Mouse (Mus musculus) embryo, embryonic 10 days (tissue): Measurements from ENCODE around the gene H2afj.
A peak's percentile ranks its signal among the peaks of the same experiment; 100 is the strongest.

Experiments
- DNase-seq: peaks from one replicate; pipeline ENCODE4 v3.0.0-alpha.2; 2015; ENCODE audit warnings: low spot score

Gene H2afj

DNA sequence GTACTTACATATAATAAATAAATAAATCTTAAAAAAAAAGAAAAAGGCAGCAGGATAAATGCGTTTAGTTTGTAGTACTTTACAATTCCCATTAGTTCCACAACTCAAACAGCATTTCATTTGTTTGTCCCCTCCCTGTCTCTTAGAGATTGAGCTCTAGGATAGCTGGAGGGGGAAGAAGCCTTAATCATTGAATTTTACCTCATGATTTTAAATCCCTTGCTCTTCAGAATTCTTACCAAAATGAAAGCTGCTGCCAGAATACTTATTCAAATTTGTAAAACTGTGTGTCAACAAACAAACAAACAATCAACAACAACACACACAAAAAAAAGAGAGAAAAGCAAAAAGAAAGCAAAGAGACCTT is 2.7 kb upstream of the H2afj start:
- DNase-seq = no peak

DNA sequence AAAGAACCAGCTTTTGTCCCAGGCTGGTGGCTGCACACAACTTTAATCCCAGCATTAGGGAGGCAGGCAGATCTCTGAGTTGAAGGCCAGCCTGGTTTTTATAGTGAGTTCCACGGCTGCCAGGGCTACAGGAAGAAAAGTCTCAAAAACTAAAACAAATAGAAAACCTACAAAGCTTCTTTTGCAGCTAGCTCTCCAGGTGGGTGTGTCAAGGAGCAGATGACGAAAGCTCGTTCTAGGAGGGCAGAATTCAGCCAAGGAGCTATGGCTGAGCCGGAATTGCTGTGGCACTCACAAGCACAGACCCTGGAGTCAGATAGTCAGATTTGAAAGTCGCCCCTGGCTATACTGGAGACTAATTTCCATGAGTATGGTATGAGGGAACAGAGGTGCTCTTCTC is 1.2 kb upstream of the H2afj start:
- no peak for DNase-seq

DNA sequence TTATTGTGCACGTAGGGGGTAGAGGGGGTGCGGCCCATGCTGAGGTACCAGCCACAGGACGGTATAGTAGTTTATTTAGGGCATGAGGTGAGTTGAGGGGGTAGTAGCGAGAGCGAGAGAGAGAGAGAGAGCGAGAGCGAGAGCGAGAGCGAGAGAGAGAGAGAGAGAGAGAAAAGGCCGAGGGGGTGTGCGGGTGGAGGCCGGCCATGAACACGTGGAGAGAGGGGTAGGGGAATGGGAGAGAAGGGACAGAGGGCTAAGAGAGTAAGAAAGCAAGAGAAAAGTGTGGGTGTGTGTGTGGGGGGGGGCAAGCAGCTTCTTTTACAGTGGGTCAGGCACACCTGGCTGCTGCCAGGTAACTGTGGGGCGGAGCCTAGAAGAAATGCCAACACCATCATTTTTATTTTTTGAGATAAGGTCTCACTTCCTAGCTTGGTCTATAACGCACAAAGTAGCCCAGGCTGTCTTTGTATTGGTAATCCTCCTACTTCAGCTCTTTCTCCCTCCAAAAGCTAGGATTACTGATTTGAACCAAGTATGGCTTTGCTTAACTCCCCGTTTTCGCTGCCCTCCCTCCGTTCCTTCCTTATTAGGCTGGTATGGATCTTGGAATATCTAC is 540 bp upstream of the H2afj start:
- no peak for DNase-seq

DNA sequence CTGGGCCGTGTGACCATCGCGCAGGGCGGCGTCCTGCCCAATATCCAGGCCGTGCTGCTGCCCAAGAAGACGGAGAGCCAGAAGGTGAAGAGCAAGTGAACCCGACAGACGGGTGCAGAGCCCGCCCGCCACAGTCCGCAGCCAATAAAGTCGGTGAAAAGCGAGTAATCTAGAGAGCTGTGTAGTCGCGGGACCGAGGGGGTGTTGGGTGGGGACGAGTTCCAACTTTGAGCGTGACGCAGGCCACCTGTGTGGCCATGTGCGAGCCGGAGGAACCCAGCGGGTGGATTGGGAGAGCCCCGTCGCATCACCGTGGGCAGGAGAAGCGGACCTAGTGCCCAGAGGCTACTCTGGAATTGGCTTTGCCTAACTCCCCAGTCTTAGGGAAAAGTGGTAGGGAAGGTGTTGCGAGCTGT is 595 bp downstream of the H2afj start:
- no peak for DNase-seq

DNA sequence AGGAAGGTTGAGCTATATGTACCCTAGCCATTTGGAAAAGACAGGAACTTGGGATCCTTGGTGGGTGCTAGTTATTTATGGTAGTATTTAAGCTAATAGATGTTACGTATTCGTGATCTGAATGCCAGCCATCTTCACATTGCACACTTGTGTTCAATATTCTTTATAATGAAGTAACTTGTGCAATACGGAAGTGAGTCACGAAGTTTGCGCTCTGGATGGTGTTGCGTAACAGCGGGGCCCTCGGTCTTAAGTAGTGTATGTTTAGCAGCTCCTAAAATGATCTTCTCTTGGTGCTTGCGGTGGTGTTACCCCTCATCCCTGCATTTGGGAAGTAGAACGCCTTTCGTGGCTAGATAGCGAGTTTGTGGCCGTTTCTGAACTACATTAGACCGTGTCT is 1.0 kb downstream of the H2afj start:
- no peak for DNase-seq

DNA sequence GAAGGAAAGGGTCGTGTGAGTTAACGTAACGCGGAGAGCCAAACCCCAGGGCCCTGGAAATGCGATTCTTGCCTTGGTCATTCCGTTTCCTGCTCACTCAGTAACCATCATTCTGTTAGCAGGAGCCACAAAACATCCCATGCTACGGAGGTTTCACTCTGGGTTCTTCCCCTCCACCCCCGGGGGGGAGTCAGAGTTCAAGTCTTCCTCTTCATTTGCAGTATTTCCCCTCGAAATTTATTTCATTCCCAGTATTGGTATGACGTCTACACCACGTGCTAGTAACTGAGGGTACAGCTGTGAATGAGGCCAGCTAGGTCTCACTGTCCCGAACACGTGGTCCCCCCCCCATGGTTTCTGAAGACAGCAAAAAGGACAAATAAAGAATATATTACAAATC is 1.6 kb downstream of the H2afj start:
- DNase-seq = no peak

DNA sequence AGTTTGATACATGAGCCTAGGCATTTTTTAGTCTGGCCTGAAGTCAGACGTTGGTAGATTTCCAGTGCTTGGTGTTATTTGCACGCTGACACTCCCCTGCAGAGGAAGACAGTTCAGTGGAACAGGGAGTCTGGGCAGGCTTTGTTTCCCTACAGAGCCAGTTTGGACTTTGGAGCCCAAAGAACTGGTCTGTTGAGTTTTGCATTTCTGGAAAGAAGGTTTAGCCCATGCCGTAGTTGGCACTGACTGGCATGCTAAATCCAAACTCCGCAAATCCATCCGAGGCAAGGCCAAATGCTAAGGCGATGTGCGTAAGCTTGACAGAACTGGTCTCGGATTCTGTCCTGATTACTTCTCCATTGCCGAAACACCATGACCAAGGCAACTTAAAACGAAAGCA is 3.2 kb downstream of the H2afj start:
- DNase-seq = no peak

DNA sequence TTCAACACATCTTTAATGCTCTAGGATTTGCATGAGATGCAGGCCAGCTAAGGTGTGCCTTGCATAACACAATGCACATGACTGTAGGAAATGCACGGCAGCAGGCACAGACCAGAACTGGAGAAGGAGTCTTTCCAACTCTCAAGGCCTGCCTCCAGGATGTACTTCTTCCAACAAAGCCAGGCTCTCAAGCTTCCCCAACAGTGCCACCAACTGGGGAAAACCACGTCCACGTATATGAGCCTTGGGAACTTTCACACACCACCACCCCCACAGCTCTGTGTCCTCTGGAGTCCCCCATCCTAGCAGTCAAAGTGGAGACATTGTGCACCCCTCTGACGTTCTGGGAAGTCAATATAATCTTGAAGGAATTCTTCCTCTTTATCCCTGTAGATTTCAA is 5.1 kb downstream of the H2afj start:
- no peak for DNase-seq

DNA sequence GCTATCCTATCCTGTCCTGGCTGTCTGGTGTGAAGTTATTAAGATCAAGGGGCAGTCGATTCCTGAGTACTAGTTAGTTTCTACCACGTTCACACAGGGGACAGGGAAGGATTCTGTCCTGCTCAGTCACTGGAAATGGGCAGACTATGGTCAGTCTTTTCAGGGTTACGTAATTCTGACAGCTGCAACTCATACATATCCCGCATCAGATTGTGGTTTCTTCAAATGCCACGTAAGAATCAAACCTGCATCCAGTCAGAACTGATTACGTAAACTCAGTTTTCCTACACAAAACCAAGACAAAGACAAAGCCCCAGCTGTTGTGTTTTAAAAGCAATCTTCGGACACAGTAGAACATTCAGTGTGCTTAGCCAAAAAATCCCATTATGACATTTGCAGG is 7.3 kb downstream of the H2afj start:
- no peak for DNase-seq

DNA sequence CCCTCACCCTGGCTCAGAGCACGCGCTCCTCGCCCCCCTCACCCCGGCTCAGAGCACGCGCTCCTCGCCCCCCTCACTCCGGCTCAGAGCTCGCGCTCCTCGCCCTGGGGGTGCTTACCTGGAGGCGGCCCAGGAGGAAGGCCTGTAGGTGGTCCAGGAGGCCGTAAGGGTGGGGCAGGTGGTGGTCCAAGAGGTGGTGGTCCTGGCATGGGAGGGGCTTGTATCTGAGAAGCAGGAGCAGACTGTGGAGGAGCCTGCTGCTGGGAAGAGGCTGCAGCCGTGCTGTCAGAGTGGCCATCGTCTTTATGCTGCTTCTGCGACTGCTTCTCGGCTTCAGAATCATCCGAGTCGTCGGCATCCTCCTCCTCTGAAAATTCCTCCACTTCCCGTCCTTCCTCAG is 8.8 kb downstream of the H2afj start:
- no peak for DNase-seq

DNA sequence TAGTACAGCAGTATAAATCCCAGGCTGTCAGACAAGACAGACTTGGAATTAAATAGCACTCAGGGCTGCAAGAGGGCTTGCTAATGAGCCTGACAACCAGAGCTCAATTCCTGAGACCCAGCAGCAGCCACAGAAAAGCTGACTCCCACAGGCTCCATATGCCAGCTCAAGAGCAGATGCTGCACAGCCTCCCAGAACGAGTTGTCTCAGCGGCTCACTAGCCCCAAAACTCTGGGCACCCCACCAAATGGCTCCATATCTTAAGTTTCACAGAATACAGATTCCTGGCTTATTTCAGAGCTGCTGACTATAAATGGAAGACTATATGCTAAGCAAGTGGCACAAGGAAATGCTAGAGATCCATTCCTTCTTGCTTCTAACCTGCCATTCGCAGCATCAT is 9.5 kb downstream of the H2afj start:
- DNase-seq = no peak

DNA sequence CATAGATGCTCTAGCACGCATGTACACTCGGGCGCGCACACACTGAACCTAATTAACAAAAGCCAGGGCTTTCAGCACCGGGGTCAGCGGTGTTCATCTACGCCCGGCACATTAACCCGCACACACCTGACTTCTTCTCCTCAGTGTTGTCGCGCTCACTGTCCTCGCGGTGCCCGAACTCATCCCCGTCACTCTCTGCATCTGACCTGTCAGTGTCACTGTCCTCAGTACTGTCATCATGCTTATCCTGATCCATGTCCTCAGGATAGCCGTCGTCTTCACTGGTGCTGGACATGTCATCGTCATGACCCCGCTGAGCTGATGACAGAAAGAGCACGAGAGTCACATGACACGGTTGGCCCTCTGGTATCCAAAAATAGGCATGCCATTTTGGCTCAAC is 12.3 kb downstream of the H2afj start:
- DNase-seq = no peak

DNA sequence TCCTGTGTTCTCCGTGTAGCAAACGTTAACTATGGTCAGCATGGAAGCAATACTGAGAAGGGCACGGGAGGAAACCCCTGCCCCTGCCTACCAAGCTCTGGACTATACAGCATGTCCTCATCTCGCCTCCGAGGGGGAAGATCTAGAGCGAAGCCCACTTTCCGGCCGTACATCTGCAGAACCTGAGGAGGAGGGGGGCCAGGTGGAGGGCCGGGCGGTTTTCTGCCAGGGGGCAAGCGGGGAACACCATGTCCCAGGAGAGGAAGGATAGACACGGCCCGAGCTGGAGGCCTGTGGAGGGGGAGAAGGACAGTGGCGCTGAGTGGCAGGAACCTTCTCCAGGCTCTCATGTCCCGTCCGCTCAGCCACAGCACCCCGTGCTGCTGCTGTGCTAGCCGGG is 13.0 kb downstream of the H2afj start:
- DNase-seq = no peak

DNA sequence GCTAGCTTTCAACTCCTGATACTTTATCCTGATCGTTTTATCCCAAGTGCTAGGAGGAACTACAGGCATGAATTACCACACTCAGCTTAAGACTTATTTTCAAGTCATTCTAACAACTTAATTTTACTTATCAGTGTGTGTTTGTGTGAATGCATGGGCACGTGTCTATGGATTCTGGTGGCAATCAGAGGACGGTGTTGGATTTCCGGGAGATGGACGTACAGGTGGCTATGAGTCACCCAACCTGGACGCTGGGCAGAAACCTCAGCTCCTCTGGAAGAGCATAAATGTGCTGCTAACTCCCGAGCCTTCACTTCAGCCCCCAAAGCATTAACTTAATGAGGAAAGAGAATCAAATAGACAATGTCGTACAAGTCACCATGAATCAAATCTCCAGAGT is 16.9 kb downstream of the H2afj start:
- DNase-seq = no peak

DNA sequence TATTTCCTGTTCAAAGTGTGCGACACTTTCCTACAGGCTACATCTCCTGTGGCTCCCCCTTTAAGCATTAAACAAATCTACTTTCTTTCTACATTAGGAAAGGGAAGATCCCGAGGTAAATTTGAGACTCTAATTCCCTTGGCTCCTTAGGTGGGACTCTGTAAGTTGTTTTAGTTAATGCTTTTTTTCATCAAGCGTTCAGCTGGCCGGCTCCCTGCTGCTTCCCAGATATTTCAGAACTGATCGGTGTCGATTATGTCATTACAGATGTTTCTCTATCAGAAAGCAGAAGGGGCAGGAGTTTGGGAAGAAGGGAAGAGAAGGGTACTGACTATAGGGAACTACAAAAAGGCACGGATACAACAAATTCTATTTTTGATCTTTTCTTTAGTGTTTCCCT is 19.1 kb downstream of the H2afj start:
- DNase-seq = no peak

DNA sequence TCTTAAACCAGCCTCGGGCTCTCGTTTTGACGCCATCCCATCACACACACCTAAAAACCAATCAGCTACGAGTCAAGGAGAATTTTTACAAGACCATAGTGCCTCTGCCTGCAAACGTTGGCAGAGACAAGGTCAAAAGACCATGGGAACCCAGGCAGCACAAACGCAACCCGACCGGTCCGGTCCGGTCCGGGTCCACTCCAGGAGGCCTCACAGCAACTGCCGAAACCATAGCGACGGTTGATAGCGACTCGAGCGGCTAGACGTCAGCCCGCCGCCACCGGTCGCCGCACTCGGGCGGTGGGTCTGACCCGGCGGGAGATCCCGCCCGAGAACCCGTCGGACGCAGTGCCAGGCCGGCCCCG is 19.5 kb downstream of the H2afj start, which contains the start of gene BC049715:
TSS of gene BC049715 (plus strand) at position 111 of the 365 bp plus-strand sequence.
- DNase-seq = peak; percentile 12

DNA sequence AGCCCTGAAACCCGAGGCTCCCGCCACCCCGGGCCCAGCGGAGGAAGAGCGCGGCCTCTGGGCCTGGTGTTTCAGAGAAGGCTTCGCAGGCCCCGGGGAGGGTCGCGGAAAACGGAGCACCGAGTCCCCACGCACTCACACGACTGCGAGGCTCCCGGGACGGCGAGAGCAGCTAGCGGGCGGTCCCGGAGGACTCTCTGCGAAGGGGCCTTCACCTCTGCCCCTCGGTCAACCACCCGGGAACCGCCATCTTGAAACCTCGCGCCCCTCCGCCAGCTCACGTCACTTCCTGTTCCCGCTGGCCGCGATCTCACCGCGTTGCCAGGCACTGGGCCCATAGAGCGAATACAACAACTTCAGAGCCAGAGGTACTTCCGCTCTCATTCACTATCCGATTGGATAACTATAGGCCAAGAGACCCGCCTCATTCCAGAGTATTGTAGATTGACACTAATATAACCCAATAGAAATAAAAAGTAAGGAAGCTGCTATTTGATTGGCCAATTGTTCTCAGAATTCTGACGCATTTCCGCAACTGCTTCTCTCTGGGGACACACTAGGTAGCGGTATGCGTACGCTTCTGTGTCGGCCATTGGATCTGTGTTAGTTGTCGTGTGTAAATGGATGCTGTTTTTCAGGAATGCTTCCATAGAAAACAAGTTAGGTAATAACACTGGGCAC is 20.0 kb downstream of the H2afj start, which contains the start of gene Wbp11:
TSS of gene Wbp11 (minus strand) at position 353 of the 681 bp plus-strand sequence.
- DNase-seq = peak; percentile 98

DNA sequence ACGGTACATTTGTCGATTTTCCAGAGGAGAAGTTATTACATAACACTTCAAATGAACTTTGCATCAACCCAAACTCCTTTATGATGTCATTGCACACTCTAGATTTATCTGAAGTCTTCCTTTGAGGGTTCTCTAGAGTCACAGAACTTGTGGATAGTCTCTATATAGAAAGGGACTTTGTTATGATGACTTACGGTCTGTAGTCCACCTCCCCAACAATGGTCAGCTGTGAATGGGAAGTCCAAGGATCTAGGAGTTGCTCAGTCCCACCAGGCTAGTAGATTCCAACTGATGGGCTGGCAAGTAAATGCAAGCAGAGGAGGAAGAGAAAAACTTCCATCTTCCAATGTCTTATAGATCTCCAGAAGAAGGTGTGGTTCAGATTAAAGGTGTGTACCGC is 20.6 kb downstream of the H2afj start:
- no peak for DNase-seq

DNA sequence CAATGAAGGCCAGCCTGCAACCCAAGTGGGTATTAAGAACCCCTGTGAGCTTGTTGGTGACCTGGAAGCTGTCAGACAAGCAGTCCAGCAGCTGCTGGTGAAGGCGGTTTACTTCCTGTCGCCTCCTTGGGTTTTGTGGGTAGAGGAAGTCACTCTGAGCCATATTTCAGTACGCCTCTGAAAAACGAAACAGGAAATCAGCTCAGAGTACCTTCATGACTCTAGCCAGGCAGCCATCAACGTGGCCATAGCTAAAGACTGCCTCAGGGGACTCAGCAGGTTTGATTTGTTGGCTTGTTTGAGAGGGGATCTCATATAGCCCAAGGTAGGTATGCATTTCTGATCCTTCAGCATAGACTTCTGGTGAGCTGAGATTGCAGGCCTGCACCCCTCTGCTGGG is 23.7 kb downstream of the H2afj start:
- no peak for DNase-seq

DNA sequence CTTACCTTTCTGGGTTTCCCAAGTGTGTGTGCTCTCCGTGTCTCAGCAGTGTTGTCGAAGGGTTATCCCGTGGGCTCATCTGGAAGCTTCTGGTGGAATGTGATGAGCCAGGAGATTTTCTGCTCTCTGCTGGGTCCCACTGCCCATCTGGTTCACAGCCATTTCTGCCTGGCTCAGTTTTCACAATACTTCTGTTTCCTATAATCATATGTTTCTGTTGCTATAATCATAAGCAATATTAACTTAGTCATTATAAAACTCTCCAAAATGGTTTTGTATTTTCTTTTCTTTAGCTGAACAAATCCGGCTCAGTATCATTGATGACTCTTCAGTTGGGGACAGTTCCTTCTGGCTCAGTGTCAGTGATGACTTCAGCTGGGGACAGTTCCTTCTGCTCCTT is 27.3 kb downstream of the H2afj start, which contains the start of gene Smco3:
TSS of gene Smco3 (minus strand) at position 101 of the 400 bp plus-strand sequence.
- no peak for DNase-seq

DNA sequence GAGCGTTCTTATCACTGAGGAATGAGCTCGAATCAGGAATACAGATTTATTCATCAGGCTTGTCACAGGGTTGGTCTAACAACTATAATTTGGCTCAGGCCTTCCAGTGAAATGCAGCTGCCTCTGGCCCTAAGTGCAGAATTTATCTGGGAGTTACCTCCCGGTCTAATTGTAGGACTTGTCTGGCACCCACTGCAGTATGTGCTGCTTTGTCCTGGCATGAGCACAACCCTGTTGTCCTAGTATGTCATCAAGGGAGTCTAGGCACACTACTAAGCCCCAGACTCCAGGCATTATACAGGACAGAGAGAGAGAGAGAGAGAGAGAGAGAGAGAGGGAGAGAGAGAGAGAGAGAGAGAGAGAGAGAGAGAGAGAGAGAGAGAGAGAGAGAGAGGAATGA is 29.3 kb downstream of the H2afj start:
- no peak for DNase-seq

DNA sequence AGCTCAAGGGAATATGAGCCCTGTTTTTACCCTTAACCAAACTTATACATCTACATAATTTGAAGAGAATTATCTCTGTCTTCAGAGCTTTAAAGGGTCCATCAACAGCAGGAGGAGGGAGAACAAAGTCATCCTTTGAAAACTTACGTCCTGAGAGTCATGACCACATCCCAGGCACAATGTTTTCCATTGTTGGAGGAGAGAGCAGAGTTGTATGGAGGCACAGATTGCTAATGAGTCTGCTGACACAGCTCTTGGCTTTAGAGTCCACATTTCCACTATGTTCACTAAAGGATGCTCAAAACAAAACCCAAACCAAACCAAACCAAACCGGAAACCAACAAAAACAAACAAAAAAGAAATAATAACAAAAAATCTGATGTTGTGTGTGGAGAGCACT is 36.9 kb downstream of the H2afj start:
- DNase-seq = no peak

DNA sequence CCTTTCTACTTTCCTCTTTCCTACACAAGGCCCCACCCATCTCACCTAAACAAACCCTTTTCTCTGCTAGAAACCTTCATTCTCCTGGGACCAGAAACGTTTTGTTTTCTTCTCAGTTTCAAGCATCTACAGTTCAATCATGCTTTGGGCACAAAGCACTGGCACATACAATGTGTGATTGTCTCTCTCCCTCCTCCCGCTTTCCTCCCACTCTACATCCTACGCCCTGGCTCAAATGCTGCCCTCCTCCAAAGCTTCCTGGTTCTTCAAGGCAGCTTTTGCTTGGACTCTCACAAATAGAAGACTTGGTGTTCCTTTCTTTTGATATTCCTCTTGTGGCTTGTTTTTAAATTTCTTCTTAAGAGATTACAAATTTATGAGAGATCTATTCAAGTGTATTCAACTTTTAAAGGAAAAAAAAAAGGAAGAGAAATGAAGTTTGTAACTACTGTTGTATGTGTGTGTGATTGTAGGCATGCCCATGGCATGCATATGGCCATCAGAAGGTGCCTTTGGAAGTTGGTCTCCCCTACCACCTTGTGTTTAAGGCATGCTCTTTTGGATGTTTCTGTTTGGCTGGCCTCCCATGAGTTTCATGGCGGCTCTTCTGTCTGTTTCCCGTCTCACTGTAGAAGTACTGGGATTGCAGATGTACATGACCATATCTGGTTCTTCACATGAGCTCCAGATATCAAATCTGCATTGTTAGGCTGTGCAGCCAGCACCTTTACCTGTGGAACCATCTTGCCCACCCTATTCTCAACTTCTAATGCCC is 37.8 kb downstream of the H2afj start:
- no peak for DNase-seq
